Mouse (Mus musculus) cerebellum, adult 11-12 months (tissue): ENCODE measurements at regions not wholly inside any gene's neighbourhood (a gene's known extent, or its start where the extent isn't known, plus 50 kb on each side); places are given as distances from the start of the nearest gene placed in this dataset.

Source experiments
- DNase-seq: peaks from one replicate; pipeline ENCODE4 v3.0.0; 2022

DNA sequence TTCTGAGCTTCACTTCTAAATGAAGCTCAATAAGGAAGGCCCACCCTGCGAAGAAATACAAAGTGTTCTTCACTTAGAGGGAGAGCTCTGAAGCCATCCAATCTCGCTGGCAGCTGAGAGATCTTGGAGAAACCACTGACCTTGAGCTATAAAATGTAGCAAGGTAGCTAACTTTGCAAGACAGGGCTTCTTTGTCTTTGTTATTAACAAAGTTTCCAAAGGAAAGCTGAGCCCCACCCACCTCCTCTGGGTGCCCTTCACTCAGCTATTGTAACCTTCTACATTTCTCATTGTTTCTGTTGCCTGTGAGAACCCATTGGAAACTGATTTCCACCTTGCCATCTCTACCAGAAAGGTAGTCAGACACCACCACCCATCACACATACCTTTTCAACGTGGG, 57.2 kb upstream of the Usp9x start:
- DNase-seq = no peak

DNA sequence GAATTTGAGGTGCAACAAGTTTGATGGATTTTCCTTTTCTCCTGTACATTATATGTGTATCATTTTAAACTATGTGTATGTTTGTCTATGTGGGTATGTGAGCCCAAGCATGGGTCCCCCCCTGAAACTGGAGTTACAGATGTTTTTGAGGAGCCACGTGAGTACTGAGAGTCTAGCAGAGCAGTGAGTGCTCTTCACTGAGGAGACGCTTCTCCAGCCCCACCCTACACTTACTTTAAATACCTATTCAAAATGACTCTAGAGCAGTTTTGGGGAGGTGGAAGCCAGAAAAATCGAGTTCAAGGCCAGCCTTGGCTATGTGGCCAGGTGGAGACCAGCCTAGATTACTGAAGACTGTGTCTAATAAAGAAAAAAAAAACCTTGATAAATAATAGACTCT, 58.2 kb upstream of the Usp9x start:
- no peak for DNase-seq

DNA sequence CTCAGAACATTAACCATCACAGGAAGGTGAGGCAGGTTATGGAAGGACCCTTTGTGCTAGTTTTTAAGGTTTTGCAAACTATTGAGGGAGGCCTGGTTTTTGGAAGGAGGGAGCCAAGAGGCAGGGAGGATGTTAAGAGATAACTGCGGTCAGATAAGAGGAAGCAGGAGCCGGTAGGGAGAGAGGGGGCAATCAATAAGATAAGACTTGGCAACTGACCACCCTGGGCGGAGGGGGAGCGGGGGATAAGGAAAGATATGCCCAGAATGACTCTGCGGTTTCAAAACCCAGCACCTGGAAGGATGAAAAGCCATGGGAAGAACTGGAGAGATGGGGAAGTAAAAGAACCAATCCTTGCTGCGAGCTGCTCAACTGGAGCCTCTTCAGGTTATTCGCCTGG, 80.5 kb upstream of the Usp9x start:
- DNase-seq = no peak

DNA sequence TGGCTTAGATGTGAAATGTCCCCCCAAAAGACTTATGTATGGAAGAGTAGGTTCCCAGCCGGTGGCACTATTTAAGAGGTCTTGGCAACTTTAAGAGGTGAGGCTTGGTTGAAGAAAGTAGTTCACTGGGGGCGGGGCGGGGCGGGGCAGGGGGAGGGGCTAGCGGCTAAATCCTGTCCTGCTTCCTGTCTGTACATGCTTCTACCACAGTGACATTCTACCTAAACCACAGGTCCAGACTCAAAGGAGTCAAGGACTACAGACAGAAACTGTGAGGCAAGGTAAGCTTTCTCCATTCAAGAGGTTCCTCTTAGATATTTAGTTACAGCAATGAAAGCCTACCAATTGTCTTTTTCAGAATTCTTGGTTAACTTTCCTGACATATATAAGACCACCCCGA, 93.6 kb upstream of the Usp9x start:
- no peak for DNase-seq

DNA sequence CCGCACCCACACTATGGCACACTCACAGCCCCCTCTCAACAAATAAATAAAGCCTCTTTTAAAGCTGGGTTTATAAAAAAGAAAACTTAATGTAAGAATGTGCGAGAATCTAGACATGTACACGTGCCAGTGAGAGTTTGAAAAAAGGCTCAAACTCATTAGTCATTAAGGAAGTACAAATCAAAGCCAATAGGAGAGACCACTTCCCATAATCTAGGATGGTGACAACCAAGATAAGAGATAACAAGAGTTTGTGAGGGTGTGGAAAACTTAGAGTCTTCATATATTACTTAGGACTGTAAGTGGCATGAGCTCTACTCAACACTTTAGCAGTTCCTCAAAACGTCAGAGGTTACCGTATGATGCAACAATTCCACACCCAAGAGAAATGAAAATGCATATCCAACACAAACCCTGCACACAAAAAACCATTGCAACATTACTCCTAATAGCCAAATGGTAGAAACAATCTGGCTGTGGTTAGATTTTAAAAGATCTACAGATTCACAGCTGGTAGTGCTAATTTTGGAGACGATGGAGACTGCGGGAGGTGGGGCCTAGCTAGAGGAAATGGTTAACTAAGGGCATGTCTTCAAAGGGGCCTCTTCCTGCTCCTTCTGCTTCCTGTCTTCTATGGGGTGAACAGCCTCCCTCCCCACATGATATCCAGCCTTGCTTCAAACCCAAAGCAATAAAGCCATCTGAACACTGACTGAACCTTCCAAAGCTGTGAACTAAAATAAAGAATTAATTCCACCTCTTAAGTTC, 102.1 kb upstream of the Usp9x start:
- DNase-seq = no peak

DNA sequence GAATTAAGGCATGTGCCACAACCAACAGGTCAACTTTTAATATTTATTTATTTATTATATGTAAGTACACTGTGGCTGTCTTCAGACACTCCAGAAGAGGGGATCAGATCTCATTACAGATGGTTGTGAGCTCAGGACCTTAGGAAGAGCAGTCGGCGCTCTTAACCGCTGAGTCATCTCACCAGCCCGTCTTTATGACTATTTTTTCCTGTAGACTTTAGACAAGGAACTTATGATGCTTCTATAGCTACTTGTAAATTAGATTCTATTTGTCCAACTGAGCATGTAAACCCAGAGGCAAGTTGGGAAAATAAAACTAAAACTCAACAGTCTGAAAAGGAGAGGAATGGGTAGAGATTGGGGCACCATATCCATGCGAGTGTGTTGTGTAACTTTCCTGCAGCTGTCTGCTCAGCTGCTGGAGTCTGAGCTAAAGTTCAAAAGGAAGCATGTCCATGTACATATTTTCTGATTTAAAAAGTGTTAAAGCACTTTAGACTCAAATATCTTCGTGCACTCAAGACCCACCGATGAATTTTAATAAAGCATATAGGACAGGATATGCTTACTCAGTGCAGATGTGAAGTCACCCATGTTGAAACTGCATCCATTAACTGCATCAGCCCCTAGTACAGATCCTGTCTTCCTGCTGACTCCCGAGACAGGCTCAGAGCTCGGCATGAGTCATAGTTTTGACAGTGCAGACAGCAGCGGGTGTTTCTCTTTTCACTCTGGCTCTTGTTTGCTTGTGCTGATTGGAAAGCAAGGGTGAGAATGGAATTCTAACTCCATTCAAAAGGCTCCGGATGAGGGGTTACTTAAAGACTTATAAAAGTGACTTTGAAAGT, 111.6 kb upstream of the Usp9x start:
- DNase-seq = no peak

DNA sequence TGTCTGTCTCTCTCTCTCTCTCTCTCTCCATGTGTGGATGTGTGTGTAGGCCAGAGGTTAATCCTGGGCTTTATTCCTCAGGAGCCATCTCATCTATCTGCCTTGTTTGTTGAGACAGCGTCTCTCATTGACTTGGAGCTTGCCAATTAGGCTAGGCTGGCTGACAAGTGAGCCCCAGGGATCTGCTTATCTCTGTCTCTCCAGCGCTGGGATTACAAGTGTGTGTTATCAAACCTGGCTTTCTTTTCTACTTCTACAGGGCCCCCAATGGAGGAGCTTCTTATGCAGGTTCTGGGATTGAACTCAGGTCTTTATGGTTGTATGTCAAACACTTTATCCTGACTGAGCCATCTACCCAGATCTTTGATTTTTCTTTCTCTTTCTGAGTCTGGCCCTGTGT, 112.4 kb upstream of the Usp9x start:
- DNase-seq = no peak

DNA sequence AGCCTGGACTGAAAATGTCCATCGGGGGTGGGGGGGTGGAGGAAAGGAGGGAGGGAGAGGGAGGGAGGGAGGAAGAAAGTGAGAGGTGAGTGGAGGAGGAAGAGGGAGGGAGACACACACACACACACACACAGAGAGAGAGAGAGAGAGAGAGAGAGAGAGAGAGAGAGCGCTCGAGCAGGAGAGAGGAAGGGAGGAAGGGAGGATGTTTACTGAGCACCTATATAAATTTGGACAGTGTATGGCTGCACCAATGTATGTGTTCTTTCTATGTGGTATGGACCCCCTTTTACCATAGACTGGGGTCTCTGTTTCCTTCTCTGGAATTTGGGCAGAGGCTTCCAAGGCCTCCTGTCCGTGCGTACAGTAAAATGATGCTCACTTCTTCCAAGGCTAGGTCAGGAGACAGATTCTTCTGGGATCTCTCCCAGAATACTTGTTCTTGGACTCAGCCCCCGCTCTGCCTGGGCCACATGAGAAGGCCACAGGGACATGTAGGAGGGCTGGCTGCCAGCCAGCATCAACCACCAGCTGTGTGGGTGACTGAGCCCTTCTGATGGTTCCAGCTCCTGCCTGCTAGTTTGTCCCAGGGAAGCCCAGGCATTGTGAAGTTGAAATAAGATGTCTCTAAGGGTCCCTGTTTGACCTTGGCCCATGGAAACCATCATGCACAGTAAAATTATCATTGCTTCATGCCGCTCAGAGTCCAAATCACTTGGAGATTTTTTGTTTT, 120.2 kb upstream of the Usp9x start:
- DNase-seq = no peak

DNA sequence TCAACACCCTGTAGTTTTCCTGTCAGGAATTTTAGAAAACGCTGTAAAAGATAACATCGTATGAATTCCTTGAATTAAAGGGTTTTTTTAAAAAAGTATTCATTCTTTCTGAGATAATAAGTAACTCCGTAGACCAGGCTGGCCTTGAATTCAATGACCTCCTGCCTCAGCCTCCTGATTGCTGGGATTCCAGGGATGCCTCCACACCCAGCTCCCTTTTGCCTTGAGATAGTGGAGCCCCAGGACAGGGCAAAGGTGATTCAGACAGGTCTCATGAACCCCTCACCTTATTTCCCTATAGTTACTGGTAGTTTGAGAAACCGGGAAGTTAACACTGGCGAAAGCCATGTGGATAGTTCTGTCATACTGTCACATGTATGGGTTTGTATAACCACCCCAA, 128.8 kb upstream of the Usp9x start:
- no peak for DNase-seq

DNA sequence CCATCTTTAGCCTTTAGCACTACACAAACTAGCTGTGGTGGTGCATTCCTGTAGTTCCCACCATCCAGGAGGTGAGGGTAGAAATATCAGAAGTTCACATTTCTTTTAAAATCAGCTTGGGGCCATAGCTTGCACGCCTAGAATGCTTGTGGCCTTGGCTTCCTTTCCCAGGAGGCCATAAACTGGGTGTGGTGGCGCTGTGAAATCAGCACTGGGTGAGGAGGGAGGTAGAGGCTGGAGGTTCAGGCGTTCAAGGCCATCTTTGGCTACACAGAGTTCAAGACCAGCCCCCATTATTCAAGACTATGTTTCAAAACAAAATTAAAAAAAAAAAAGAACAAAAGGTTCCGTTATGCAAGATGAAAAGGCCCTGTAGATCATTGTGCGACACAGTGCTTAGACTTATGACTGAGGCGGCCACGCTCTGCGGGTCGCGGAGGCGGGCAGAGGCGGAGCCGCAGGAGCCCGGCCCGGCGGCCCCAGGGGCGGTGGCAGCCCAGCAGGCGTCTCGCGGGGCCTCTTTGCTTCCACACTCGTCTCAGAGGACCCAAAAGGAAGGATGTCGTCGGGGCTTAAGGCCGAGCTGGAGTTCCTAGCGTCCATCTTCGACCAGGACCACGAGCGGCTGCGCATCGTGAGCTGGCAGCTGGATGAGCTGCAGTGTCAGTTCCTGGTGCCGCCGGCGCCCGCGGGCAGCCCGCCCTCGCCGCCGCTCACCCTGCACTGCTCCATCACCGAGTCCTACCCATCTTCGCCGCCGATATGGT, 134.7 kb upstream of the Usp9x start:
- DNase-seq = peak; percentile 41

DNA sequence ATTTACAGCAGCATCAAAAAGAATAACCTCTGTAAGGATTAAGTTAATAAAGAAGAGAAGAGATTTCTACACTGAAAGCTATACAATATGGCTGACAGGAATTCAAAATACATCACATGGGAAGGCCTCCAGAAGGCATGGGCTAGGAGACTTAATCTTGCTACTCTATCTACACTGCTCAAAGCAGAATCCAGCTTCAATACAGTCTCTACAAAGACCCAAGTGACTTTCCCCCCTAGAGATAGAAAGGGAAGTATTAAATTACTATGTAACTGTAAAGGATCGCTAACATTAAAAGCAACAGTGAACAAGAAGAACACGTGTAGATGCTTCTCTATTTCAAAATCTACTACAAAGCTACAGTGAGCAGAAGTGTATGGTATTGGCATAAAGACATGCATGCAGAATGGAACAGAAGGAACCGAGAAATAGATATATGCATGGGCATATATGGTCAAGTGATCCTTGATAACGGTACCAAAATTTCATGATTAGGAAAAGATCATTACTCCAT, 137.9 kb upstream of the Usp9x start:
- DNase-seq = no peak

DNA sequence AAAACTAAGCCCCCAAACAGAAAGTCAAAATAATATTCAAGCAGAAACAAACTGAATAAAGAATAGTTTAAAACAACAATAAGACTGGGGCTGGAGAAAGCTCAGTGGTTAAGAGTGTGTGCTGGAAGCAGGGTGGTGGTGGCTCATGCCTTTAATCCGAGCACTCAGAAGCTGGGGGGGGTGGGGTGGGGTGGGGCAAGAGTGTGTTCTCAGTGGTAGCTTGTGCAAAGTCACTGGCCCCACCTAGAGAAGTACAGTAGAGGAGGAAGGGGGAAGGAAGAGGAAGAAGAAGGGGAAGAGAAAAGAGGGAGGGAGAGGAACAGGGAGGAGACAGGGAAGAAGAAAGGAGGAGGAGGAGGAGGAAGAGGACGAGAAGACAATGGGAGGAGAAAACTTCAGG, 141.1 kb upstream of the Usp9x start:
- no peak for DNase-seq

DNA sequence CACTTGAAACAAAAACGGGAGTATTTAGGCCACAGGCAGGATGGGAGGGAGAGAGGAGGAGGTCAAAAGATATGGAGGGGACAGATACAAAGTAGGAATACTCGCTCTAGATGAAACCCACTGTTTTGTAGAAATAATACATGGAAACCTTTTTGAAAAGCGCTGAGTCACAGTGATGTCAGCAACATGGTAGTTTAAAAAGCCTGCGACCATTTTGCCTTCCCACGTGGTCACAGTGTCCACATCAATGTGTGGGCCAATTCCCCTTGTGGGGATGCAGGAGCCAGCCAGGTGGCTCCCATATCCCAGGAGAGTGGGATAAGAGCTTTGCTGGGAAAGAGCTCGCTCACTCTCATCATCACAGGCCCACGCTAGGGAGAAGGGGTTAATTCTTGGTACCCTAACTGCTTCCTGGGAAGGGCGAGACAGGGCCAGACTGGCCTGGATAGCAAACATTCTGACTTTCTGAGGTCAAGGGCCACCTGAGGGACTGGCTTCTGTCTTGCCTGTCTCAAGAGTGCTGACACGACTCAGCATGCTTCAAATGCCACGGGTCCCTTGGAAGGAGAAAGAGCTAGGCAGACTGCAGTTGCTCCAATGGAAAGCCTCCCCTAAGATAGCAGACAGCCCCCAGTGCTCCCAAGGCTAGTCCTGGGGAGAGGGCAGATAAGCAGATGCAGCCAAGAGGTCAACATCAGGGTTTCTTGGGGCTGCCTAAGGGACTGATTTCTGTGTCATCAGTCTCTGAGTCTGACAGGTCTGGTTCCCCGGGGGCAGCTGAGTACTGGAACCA, 143.3 kb upstream of the Usp9x start:
- DNase-seq = no peak

DNA sequence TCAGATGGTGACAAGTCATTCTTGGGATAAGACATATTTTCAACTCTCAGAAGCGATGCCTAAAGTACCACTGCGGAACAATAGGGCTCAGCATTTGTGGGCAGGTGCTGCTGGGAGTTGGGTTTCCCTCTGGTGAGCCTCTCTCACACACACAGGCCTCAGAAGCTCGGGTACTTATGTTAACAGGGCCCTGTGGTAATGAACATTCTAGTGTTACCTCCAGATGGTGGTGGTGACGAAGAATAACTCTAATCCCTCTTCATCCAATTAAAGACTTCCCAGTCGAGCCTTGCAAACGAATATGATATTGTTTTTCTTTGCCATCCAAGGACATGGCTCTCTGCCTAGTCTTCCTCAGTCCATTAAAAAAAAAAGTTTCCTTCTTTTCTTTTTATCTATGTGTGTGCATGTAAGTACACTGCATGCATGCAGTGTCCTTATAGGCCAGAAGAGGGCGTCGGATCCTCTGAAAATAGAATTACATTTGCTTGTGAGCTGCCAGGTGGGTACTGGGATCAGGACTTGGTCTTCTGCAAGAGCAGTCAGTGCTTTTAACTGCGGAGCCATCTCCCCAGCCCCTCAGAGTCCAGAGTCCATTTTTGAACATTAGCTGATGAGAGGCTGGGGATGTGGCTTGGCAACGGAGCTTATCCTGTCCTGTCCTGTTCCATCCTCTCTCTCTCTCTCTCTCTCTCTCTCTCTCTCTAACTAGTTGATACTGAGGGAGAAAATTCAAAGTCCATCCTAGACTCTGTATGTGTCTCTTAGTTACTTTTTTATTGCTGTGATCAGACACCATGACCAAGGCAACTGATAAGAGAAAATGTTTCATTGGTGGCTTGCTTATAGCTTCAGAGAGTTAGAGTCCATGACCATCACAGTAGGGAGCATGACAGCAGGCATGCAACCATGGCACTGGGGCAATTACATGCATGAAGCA, 146.3 kb upstream of the Usp9x start:
- no peak for DNase-seq

DNA sequence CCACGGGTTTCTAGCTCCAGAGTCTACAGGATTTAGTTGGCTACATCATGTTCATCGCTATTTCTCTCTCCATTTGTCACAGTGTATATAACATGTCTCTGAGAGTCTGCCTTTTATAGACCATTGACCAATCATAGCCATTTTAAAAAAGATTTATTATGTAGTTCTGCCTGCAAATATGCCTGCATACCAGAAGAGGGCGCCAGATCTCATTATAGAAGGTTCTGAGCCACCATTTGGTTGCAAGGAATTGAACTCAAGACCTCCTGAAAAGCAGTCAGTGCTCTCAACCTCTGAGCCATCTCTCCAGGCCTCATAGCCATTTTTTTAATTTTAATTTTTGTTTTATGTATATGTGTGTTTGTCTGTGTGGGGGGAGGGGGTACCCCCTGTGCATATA, 151.7 kb upstream of the Usp9x start:
- no peak for DNase-seq

DNA sequence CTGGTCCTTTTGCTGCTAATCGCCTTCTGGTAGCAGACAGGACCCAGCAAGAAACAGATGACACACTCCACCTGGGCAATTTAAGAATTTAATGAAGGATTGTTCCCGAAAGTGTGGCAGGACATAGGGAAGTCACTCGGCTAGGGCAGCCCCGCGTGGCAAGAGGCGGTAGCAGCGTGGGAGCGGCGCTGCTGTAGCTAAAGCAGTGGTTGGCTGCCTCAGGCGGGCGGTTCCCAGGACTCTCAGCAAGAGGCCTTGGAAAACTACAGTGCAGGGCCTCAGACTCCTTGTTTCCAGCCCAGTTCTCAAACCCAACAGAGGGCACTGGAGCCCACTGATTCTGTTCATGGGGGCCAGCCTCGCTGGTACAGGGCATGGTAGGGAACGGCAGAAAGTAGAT, 154.2 kb upstream of the Usp9x start:
- no peak for DNase-seq

DNA sequence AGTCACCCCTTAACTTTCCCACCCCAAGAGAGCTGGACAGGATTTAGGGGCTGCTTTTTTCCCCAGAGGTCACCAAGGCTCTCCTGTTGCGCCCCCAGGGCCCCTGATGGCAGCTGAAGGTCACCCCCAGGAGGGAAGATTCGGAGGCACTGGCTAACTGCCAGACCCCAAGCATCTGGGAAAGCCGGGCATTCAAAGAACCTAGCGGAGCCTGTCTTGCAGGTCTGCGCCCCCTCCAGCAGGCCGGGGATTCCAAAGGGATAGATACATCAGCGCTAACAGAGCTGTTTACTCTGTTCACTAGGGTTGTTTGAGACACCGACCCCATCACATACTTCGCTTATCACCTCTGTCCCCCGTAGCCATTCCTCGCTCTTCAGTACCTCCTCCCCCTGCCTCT, 154.6 kb upstream of the Usp9x start:
- DNase-seq = no peak

DNA sequence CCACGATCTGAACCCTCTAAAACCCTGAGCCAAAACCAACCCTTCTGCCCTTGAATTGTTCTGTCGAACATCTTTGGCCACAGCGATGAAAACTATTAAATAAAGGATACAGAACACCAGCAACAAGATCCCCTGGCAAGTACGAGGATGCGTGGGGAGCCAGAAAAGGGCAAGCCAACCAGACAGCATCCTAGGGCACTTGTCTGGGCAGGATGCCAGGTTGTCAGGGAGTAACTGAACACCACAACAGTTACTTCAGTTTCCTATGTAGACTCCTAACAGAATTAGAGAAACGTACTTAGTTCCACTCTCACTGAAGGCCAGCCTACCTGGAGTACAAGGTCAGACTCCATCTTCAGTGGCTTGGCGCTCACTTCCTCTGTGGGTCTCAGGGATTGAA, 138.4 kb upstream of the Med14 start:
- DNase-seq = no peak

DNA sequence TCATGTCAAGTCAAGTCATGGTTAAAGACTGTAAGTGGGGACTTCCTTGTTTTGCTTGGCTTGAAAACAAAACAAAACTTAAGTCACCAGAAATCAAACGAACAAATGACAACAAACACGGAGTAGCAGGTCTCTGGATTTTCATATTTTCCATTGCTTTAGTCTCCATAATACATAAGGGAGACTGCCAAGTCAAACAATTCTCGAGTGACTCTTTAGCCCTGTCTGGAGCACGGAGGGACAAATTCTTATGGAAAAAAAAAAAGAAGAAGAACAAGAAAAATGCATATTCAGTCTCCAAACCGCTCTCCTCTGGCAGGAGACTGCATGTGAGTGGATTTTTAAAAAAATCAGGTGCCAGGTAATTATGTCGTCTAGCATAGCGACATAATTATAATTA, 129.6 kb upstream of the Med14 start:
- DNase-seq = no peak

DNA sequence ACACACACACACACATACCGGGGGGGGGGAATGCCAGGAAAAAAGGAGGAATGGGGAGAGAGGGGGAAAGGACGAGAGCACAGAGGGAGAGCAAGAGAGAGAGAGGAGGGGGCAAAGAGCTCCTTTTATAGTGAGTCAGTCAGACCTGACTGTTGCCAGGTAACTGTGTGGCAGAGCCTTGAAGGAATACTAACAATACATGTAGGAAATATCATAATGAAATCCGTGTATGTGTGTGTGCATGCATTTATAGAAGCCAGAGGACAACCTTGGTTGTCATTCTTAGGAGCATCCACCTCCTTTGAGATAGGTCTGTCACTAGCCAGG, 127.6 kb upstream of the Med14 start:
- no peak for DNase-seq
